Mouse (Mus musculus) cortical plate, adult 2 months (tissue): ENCODE measurements around the gene Camta2.

Experiments used
- CTCF ChIP-seq: fragments of 200-500 bp; IDR thresholded peaks from 2 replicates; pipeline ENCODE4 v1.5.1; 2011; ENCODE audit warnings: mild to moderate bottlenecking, control low read depth, low read length; ENCODE audit not compliant: insufficient read depth; ENCODE audit errors: extremely low read depth
- POLR2A ChIP-seq: fragments of 200-500 bp; IDR thresholded peaks from 2 replicates; pipeline ENCODE4 v1.6.1; 2011; ENCODE audit warnings: mild to moderate bottlenecking, low read length, control low read depth; ENCODE audit not compliant: insufficient read depth; ENCODE audit errors: extremely low read depth

GRCm38 (mm10) chr11:70730427-70731038, 42.6 kb upstream of the Camta2 start:
- no peak for TF ChIP-seq CTCF
- no peak for TF ChIP-seq POLR2A
